Mouse (Mus musculus) CH12.LX (cell line): ENCODE data around the gene 1190005I06Rik.

Experiments
- CTCF ChIP-seq, 2 experiments: IDR thresholded peaks in 1 of 2; conservative IDR thresholded peaks in 1 of 2; 2 replicates each; pipeline ENCODE4 v1.5.1; 2011 to 2012; ENCODE audit warnings: low read depth in 2 of 2, low read length in 2 of 2, improper control_type of control experiment in 1 of 2, inconsistent platforms in 1 of 2, mild to moderate bottlenecking in 1 of 2, moderate library complexity in 1 of 2
- POLR2A ChIP-seq: IDR thresholded peaks from 2 replicates; pipeline ENCODE4 v1.6.1; 2011; ENCODE audit warnings: low read depth, mild to moderate bottlenecking, improper control_type of control experiment, low read length

GRCm38 (mm10) chr8:120632969-120633664, 14.3 kb downstream of the 1190005I06Rik start:
- TF ChIP-seq CTCF (conservative IDR thresholded peaks at IDR 0.05 in 1 of 2, IDR thresholded peaks at IDR 0.05 in 1 of 2; ENCODE audit: low read depth in 2 of 2, low read length in 2 of 2) (no peak), POLR2A (no peak)
